Mouse (Mus musculus) lung, postnatal 0 days (tissue): ENCODE results near the gene Twsg1. TPM values are rescaled to one million over a fixed set of nuclear protein-coding genes. Genes with fewer than 3 reads are reported as not detected.

Source experiments
- ATAC-seq: fragments of 200-750 bp; cut with Nextera tagmentation; 2 replicates; pipeline ENCODE4 v1.8.0; 2017; ENCODE audit warnings: moderate library complexity
- DNase-seq: peaks from one replicate; pipeline ENCODE4 v3.0.0-alpha.2; 2016; ENCODE audit warnings: low spot score
- H3K27ac ChIP-seq: fragments of 300-500 bp; sonication (generic); 2 replicates; pipeline ENCODE4 v1.5.1; 2014; ENCODE audit warnings: antibody characterized with exemption, mild to moderate bottlenecking, low read length, mixed read lengths
- H3K27me3 ChIP-seq: fragments of 300-500 bp; sonication (generic); replicated peaks from 2 replicates; pipeline ENCODE4 v1.6.1; 2014; ENCODE audit warnings: low read length, mixed read lengths; ENCODE audit not compliant: insufficient read depth
- H3K36me3 ChIP-seq: fragments of 300-500 bp; sonication (generic); 2 replicates; pipeline ENCODE4 v1.6.1; 2014; ENCODE audit warnings: low read length, mixed read lengths; ENCODE audit not compliant: insufficient read depth
- H3K4me1 ChIP-seq: fragments of 300-500 bp; sonication (generic); 2 replicates; pipeline ENCODE4 v1.6.1; 2014; ENCODE audit warnings: antibody characterized with exemption, low read depth, low read length, mixed read lengths; ENCODE audit not compliant: insufficient read depth
- H3K4me2 ChIP-seq: fragments of 300-500 bp; sonication (generic); replicated peaks from 2 replicates; pipeline ENCODE4 v1.6.1; 2014; ENCODE audit warnings: low read depth, mild to moderate bottlenecking, low read length, moderate library complexity, mixed read lengths
- H3K4me3 ChIP-seq: fragments of 300-500 bp; sonication (generic); 2 replicates; pipeline ENCODE4 v1.5.1; 2014; ENCODE audit warnings: low read depth, low read length
- H3K9ac ChIP-seq: fragments of 300-500 bp; sonication (generic); replicated peaks from 2 replicates; pipeline ENCODE4 v1.6.1; 2014; ENCODE audit warnings: low read depth, mild to moderate bottlenecking
- H3K9me3 ChIP-seq: fragments of 300-500 bp; sonication (generic); 2 replicates; pipeline ENCODE4 v1.6.1; 2016; ENCODE audit warnings: low read length, mixed read lengths
- CTCF ChIP-seq: IDR thresholded peaks from 2 replicates; pipeline ENCODE4 v1.5.1; 2016; ENCODE audit warnings: antibody characterized with exemption, mild to moderate bottlenecking
- EP300 ChIP-seq: IDR thresholded peaks from 2 replicates; pipeline ENCODE4 v1.6.1; 2016; ENCODE audit warnings: antibody characterized with exemption, mild to moderate bottlenecking, control low read depth
- WGBS: fragments of 180-500 bp; shearing (Covaris S2); extraction: QIAGEN DNeasy Blood & Tissue Kit; methylation state at CpG from one replicate; pipeline ENCODE4 v1.1.7; 2014; 5-methylcytosine and 5-hydroxymethylcytosine counted together
- polyA plus RNA-seq: library from polyadenylated mRNA; unstranded; fragments of >200 nt; fragmentation: Nextera tagmentation; extraction: Ambion mirVana; gene quantifications from 2 replicates; pipeline ENCODE4 v1.2.1, GENCODE M21; 2015

The Twsg1 gene
- polyA plus RNA-seq, 1 experiment from 2014 or later, result 89.1 TPM

DNA sequence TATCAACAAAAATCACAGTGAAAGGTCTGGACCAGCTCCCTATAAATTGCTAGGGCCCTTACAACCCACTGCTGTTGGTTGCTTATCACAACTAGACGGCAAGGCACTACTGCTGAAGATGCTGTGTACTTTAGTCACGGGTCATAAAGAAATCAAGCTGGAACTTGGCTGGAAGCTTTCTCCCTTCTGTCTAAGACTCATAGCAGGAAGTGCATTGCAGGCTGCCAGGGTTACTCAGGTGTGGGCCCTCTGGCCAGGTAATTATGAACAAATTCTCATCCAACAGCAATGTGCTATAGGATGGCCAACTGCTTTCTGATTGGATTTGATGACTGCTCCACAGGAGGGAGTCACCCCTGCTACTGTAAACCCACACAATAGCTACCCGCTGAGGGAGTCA, 8.0 kb upstream of the Twsg1 start:
- H3K9ac ChIP-seq, result no peak overlapping the region
- no peaks in the 10 kb centered on the region for H3K4me1 ChIP-seq
- no peak overlapping the region for H3K27ac ChIP-seq
- no peak overlapping the region for H3K4me3 ChIP-seq
- no peaks in the 10 kb centered on the region for H3K27me3 ChIP-seq
- ATAC-seq (no peak), DNase-seq (no peak)
- WGBS, result 57% methylated on average over 3 of the region's 3 CpGs
- H3K4me2 ChIP-seq, result no peak overlapping the region
- no peaks in the 10 kb centered on the region for H3K9me3 ChIP-seq
- no peak for TF ChIP-seq EP300
- no peak for TF ChIP-seq CTCF
- H3K36me3 ChIP-seq, result no peaks in the 10 kb centered on the region

DNA sequence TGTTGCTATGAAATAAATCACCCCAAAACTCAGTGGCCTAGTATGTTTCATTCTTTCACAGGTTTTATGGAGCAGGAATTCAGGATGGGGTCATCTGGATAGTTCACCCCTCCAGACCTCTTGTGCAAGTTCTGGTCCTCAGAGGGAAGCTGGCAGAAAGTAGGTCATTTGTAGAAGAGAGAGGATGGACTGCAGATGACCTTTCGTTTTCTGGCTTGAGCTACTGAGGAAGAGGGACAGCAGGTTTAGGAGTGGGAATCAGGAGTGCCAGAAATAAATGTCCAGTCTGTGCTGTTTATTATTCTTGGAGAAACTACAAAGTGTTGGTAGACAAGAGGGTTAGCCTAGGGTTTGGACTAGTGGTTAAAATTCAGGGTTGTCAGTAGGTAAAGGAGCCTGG, 7.3 kb upstream of the Twsg1 start:
- DNase-seq, result no peak
- Histone ChIP-seq H3K9ac (no peak overlapping the region), H3K9me3 (no peaks in the 10 kb centered on the region), H3K36me3 (no peaks in the 10 kb centered on the region), H3K4me2 (no peak overlapping the region), H3K4me3 (no peak overlapping the region), H3K27ac (no peak overlapping the region), H3K4me1 (no peaks in the 10 kb centered on the region), H3K27me3 (no peaks in the 10 kb centered on the region)
- TF ChIP-seq CTCF (no peak), EP300 (no peak)
- 76% methylated on average over 1 of the region's 1 CpGs for WGBS
- no peak for ATAC-seq

GRCm38 (mm10) chr17:65957782-65958325, 6.8 kb upstream of the Twsg1 start:
- TF ChIP-seq CTCF, result no peak
- TF ChIP-seq EP300, result no peak
- Histone ChIP-seq H3K27me3 (no peaks in the 10 kb centered on the region), H3K9ac (no peak overlapping the region), H3K4me2 (no peak overlapping the region), H3K4me3 (no peak overlapping the region), H3K27ac (no peak overlapping the region), H3K36me3 (no peaks in the 10 kb centered on the region), H3K4me1 (no peaks in the 10 kb centered on the region), H3K9me3 (no peaks in the 10 kb centered on the region)
- DNase-seq (no peak), ATAC-seq (no peak)
- 75% methylated on average over 8 of the region's 8 CpGs for WGBS

DNA sequence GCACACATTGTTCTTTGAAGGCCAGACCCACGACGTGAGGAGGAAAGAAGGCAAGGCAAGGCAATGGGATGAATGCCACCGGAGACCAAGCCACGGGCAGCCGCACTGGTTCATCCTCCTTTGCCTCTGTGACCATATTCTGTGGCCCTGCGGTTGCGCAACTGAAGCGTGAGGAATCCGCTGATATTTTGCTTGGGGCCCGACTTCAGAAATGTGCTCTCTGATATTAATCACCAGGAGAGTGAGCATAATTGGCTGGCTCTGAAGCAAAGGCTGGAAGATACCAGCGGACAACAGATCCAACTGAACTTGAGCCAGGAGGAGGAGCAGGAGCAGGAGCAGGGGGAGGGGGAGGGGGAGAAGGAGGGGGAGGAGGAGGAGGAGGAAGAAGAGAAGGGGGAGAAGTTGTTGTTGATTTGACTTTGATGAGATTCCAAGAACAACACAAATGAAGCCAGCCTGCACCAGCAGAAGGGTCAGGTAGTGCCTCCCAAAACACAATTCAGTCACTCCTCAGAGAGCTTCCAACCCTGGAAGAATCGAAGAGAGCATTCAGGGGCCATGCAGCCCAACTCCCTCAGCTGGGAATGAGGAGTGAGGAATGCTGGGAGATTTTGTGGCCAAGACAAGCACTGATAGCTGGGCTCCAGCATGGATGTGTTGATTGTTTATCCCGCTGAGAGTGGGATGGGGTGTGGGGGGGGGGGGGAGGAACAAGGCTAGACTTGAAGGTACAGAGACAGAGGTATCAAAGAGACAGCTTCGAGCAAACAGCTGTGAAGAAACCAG, 6.2 kb upstream of the Twsg1 start:
- Histone ChIP-seq H3K27me3 (no peaks in the 10 kb centered on the region), H3K4me3 (no peak overlapping the region), H3K36me3 (no peaks in the 10 kb centered on the region), H3K9me3 (no peaks in the 10 kb centered on the region), H3K27ac (no peak overlapping the region), H3K9ac (no peak overlapping the region), H3K4me1 (no peaks in the 10 kb centered on the region), H3K4me2 (no peak overlapping the region)
- 60% methylated on average over 14 of the region's 14 CpGs for WGBS
- TF ChIP-seq CTCF (no peak), EP300 (no peak)
- peak; percentile 73 for DNase-seq
- peak; percentile 60 for ATAC-seq

- no peaks in the 10 kb centered on the region for H3K9me3 ChIP-seq
- ATAC-seq (no peak), DNase-seq (no peak)
- H3K9ac ChIP-seq, result no peak overlapping the region
- TF ChIP-seq EP300 (no peak), CTCF (no peak)
- H3K36me3 ChIP-seq, result no peaks in the 10 kb centered on the region
- no peaks in the 10 kb centered on the region for H3K27me3 ChIP-seq
- H3K27ac ChIP-seq, result no peak overlapping the region
- no peak overlapping the region for H3K4me2 ChIP-seq
- no peak overlapping the region for H3K4me3 ChIP-seq
- 89% methylated on average over 3 of the region's 3 CpGs for WGBS
- H3K4me1 ChIP-seq, result no peaks in the 10 kb centered on the region
Observed at GRCm38 (mm10) chr17:65956140-65956539, 5.1 kb upstream of the Twsg1 start.

- Histone ChIP-seq H3K36me3 (no peaks in the 10 kb centered on the region), H3K27me3 (no peaks in the 10 kb centered on the region), H3K9ac (no peak overlapping the region), H3K9me3 (no peaks in the 10 kb centered on the region), H3K4me1 (0 out of 2 replicates have a peak, but pooled peaks cover 4% of the 10 kb centered on the region), H3K4me2 (no peak overlapping the region), H3K4me3 (no peak overlapping the region), H3K27ac (no peak overlapping the region)
- no peak for TF ChIP-seq CTCF
- no peak for TF ChIP-seq EP300
- ATAC-seq (no peak), DNase-seq (no peak)
- WGBS, result 37% methylated on average over 4 of the region's 4 CpGs
Observed at GRCm38 (mm10) chr17:65953959-65954358, 2.9 kb upstream of the Twsg1 start.
